Mouse (Mus musculus) mouse embryonic stem cell (cell line): ENCODE measurements around the gene Pla2g2d.

Experiments used
- in situ Hi-C, 2 experiments: fragments of 300-500 bp; cut with MboI; formaldehyde crosslinking; loops; 1 replicate in 1 of 2; 3 replicates in 1 of 2; pipeline ENCODE4 v1.14.3; 2019 to 2020; ENCODE audit warnings: low sequenced_read_pairs in 2 of 2, low pct_unique_long_range_greater_than_20kb in 1 of 2, mixed read lengths in 1 of 2; ENCODE audit not compliant: unreplicated experiment in 1 of 2

Gene Pla2g2d

GRCm38 (mm10) chr4:138772386-138772785, 3.1 kb upstream of the Pla2g2d start:
- in situ Hi-C loops = no loop called here

GRCm38 (mm10) chr4:138777417-138778407, 2.2 kb downstream of the Pla2g2d start:
- in situ Hi-C loops = no loop called here

DNA sequence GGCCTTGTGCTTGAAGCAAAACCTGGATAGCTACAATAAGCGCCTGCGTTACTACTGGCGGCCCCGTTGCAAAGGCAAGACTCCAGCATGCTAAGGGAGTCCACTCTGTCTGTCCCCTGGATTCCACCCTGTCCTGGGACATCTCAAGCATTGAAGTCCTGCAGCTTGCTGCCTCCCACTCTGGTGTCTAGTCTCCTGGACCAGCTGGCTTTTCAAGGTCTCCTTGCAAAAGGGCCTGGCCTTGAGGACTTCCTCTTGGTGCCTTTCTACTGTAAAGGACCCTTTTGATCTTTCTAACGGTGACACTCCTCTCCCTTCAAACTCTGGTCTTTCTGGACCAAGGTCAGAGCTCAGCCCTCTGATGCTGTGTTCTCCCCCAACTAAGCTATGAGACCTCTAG, 4.8 kb downstream of the Pla2g2d start:
- in situ Hi-C loops = no loop called here

- in situ Hi-C loops = no loop called here
Measured at GRCm38 (mm10) chr4:138782098-138782497, 6.6 kb downstream of the Pla2g2d start.

DNA sequence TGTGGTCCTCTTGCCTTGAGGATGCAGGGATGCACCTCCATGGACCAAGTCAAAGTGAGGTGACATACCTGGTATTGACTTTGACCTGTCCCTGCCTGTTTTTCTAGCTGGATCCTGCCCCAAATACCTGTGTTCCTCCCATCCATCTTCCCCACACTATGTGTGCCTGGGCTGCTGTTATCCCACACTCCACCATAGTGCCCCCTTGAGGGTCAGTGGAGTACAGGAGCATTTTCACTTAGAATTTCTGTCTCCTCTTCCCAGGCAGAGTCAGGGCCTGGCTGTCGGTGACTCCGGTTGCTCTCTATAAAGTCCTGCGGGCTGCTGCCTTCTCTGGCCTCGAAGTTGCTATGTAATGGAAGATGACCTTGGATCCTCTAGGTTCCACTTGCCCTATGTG, 10.2 kb downstream of the Pla2g2d start:
- in situ Hi-C loops = no loop called here

DNA sequence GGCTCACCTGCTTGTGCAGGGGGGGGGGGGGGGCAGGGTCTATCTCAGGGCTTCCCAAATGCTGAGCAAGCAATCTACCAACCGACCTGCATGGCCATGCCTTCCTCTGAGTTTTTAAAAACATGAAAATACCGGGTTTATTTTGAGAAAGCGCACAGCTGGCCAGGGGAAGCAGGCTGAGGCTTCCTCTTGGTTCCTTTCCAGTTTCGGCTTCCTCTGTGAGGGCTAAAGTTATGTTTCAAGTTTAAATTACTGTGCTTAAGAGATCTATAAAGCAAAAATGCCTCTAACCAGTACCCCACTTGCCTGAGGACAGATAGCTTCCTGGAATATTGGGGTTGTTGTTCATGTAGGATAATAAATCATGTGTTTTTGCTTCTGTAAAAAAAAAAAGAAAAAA, 10.6 kb downstream of the Pla2g2d start:
- in situ Hi-C loops = no loop called here

DNA sequence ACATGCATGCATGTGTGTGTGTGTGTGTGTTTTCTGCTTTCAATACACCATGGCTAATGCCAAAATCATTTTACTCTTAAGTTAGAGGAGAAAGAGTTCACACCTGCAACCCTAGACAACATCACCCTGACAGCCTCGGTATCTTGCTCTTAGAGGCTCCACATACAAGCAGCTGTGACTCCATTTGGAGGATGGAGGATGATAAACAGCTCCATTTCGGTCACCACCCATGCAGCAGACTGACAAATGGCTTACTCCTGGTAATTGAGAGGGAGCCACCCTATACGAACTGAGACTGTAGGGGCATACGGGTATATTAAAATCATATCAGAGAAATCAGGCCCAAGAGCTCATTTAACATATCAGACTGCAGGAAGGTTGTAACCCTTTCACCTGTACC, 12.8 kb downstream of the Pla2g2d start:
- in situ Hi-C loops = no loop called here

- in situ Hi-C loops = loop anchor here in 1 of 2 experiments (10.0 kb wide), 1 partner anchor 77 kb away; no protein-coding TSS in a partner anchor
Measured at GRCm38 (mm10) chr4:138791452-138791851, 15.9 kb downstream of the Pla2g2d start.

- in situ Hi-C loops = loop anchor here in 1 of 2 experiments (10.0 kb wide), 1 partner anchor 78 kb away; no protein-coding TSS in a partner anchor
Measured at GRCm38 (mm10) chr4:138792599-138792998, 17.1 kb downstream of the Pla2g2d start.

DNA sequence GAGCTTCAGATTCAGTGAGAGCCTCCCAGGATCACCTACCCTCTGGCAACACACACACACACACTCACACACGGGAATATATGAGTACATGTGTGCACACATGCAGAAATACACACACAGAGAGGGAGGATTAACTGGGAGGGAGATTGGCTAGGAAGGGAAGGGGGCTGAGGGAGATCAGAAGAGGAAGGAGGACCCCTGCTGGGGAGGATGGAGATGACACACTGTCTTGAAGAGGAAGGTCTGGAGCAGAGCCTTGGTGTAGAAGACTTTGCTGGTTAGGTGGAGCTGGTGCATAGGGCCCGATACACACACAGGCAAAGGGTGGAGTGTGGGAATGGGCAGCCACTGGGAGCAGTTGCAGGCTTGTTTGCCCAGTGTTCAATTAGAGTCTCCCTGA, 17.7 kb downstream of the Pla2g2d start:
- in situ Hi-C loops = loop anchor here in 1 of 2 experiments (10.0 kb wide), 1 partner anchor 78 kb away; no protein-coding TSS in a partner anchor

GRCm38 (mm10) chr4:138794344-138794743, 18.8 kb downstream of the Pla2g2d start:
- in situ Hi-C loops = loop anchor here in 1 of 2 experiments (10.0 kb wide), 1 partner anchor 80 kb away; no protein-coding TSS in a partner anchor

DNA sequence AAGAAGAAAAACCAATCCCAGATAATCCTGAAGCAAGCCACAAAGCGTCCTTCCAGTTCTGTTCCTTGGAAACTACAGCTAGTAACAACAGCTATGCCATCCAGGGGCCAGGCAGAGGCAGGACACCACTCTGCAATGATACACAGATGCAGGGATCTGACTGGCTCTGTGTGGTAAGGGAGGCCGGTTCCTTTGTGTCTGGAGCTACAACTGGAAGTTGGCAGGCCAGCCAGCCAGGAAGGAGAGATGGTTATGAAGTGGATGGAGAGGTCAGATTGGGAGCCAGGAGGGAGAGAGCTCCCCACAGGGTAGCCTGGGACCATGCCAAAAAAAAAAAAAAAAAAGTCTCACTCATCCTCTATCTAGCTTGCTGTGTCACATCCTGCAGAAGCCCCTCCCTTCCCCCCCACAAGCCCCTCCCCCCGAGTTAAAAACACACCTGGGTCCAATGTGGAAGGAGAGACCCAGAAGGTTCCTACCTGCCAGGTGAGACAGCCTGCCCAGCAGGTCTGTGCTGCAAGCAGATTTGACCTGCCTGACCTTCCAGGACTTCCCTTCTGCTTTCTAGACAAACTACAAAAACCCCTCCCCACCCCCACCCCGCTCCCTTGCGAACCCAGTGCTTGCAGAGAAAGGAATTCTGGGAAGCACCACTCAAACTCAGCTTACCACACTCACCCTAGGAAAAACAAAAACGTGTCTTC, 21.1 kb downstream of the Pla2g2d start:
- in situ Hi-C loops = loop anchor here in 1 of 2 experiments (10.0 kb wide), 1 partner anchor 82 kb away; no protein-coding TSS in a partner anchor

- in situ Hi-C loops = loop anchor here in 1 of 2 experiments (10.0 kb wide), 1 partner anchor 82 kb away; no protein-coding TSS in a partner anchor
Measured at GRCm38 (mm10) chr4:138797217-138797570, 21.7 kb downstream of the Pla2g2d start.

- in situ Hi-C loops = no loop called here
Measured at GRCm38 (mm10) chr4:138800134-138800744, 24.7 kb downstream of the Pla2g2d start.

DNA sequence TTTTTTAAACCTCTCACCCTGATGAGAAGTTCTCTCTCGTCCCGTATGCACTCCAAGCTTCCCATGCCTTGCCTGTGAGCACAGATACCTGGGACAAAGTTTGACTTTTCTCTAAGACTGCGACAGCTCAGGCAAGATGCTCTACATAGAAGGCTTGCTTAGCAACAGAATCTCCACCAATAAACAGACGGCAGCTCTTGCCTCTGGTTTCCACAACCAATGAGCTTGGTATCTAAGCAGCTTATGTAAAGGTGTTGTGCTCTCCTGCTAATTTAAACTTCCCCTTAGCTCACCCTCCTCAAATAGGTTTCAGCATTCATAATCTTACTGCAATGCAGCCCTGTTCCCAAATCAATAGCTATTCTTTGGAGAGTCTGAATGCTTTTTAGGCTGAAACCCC, 26.1 kb downstream of the Pla2g2d start:
- in situ Hi-C loops = no loop called here

- in situ Hi-C loops = no loop called here
Measured at GRCm38 (mm10) chr4:138802917-138803316, 27.4 kb downstream of the Pla2g2d start.

DNA sequence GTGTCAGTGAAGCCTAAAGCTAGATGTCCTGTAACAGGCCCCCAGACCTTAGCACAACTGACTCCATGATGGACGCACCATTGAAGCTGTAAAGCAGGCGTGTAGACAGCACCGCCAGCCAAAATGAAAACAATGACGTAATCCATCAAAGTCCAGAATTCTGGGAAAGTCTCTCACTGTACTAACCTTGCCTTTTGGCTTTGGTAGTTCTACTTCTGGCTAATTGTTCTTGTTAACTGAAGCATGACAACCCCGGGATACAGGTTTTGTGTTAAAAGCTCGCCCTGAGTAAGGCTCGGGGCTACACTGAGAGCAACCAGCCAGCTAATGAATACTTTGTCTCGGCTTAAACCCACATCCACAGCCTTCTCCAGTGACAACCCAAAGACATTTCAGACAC, 29.7 kb downstream of the Pla2g2d start:
- in situ Hi-C loops = no loop called here

- in situ Hi-C loops = no loop called here
Measured at GRCm38 (mm10) chr4:138806160-138806559, 30.6 kb downstream of the Pla2g2d start.
